Mouse (Mus musculus): ENCODE data around the gene 4930563M21Rik. TPM values are rescaled to one million over a fixed set of nuclear protein-coding genes. Genes with fewer than 3 reads are reported as not detected.

4930563M21Rik gene
- not detected for total RNA-seq (2023)

DNA sequence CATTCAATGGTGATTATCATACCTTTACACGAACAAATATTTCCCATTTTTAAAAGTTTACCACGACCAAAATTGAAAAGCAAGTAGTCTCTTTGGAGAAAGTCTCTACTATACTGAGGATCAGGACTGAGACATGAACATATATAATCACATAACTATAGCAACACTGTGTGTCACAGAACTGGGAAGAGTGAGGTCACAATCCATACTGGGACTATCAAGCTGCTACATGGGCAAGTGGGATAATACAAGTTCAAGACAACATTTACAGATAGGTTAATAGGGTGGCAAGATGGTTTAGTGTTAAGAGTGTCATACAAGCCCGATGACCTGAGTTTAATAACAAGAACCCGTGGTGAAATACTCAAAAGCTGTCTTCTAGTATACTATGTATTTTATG lies at the start of gene 4930563M21Rik:
Gene 4930563M21Rik, minus strand, starts transcription at position 101 of the 400 bp plus-strand sequence.

DNA sequence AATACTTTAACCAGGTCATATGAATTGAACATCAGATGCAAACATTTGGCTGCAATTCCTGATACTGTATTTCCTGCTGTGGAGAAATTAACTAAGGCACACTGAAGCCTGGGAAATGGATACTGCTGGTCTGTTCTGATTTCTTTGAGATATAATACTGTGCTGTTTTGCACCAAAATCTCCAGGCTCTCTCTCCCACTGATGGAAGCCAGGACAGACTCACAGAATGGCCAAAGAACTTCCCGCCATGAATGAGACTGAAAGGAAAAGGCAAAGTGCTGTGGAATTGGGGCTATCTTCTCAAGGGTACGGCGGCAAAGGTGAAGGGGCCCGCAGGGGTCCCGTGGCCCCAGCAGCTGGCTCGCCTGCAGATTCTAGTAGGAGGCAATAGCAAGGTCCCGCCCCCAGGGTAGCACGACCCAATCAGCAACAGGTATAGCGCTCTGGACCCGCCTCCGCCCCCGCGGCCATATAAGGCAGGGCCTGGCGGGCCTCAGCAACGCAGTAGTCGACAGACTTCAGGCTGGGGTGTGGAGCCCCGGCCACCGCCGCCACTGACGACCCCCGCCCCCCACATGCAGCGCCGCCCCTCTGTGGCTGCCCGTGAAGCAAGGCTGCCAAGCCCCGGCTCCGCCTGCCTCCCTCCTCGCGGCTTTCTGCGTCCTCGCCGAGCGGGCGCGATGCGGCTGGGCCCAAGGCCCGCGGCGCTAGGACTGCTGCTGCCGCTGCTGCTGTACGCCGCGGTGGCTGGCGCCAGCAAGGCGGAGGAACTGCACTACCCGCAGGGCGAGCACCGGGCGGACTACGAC lies 31.2 kb upstream of the 4930563M21Rik start, which contains the start of gene Rcn2:
Gene Rcn2, plus strand, starts transcription at position 474 of the 809 bp plus-strand sequence.

DNA sequence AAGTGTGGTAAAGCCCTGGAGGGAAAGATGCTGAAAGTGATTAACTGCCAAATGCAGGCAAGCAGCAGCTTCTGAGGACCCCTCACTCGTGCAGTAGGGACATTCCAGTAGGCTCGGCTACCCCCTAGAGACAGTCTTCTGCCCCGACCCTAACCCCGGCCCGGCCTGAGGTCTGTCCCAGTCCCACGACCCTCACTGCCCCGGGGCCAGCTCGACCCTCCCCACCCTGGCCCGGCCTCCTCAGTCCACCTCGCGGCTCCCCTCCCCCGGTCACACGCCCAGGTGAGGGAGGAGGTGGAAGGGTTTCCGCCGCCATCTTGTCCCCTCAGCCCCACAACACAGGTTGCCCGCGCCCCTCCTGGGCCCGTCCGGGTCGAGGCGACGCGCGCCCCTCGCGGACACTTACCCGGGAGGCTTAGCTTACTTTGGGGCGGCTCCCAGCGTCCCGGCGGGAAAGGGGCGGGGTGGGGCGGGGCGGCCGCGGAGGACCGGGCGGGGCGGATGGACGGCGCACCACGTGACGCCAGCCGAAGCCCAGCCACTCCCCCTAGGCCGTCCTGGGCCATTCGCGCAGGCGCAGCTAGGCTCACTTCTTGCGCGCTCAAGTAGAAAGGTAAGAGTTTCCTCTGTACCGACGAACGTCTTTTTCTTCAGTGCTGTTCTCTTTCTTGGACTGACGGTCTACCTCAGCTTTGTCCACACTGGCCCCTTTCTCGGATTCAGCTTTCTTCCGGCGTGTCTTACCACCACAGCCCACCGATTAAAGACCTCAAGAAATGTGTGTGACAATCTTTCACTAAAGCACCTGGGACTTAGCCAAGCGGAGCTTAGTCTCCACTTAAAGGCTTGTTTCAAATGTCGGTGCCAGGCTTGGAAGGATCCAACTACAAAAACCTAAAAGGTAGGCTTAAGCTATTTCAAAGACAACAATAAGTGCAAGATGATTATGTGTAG lies 72.4 kb downstream of the 4930563M21Rik start, which contains the start of gene Scaper:
Gene Scaper, minus strand, starts transcription at position 456 of the 954 bp plus-strand sequence.

Other genes with a start within 250 kb of the 4930563M21Rik start
- 10 to 100 TPM; 24.4 to 26.0 TPM for gene Scaper, start 72.4 kb downstream of the 4930563M21Rik start, total RNA-seq (2023)
- 1 to 10 TPM; 6.8 to 8.3 TPM for gene Rcn2, start 31.3 kb upstream of the 4930563M21Rik start, total RNA-seq (2023)
- gene Pstpip1, start 79.4 kb upstream of the 4930563M21Rik start, total RNA-seq (2023): 100 to 1,000 TPM; 305 to 325 TPM
- 1 to 10 TPM; 5.8 to 8.9 TPM for gene Tspan3, start 154.9 kb upstream of the 4930563M21Rik start, total RNA-seq (2023)